Comparison of ENCODE assay signal across 9 mouse cellular contexts in genomic region chr9:65195621-65195981, GRCm38 (mm10). TPM values are rescaled to one million over a fixed set of nuclear protein-coding genes. Genes with fewer than 3 reads are reported as not detected.
A peak's percentile ranks its signal among the peaks of the same experiment; 100 is the strongest.
DNase-seq lines count a peak whose midpoint lies in the region; ATAC-seq lines count a peak whose summit lies in the region.
"Had no signal": no experiment of that assay in that cellular context is flagged by ENCODE, and none has a peak within 500 bp of the region (broad histone marks: within the 10 kb centered on the region; RNA-seq: fewer than 3 reads in every experiment).

No protein-coding gene starts in this region.

- ATAC-seq in forebrain, embryonic 11.5 days (replicated peaks; ENCODE audit: low FRiP score) = no peak
- ATAC-seq in hindbrain, embryonic 11.5 days (ENCODE audit: low FRiP score) = no peak
- ATAC-seq in limb, embryonic 11.5 days (ENCODE audit: insufficient number of reproducible peaks, low FRiP score, low TSS enrichment, low read depth) = no peak
- ATAC-seq in midbrain, embryonic 11.5 days (ENCODE audit: low FRiP score) = no peak

- 52% methylated on average over 8 of the region's 8 CpGs for WGBS in forebrain, embryonic 11.5 days
- WGBS in hindbrain, embryonic 11.5 days = 41% methylated on average over 8 of the region's 8 CpGs
- 28% methylated on average over 8 of the region's 8 CpGs for WGBS in limb, embryonic 11.5 days
- 66% methylated on average over 8 of the region's 8 CpGs for WGBS in midbrain, embryonic 11.5 days

- H3K4me3 ChIP-seq in forebrain, embryonic 11.5 days (ENCODE audit: low read depth, low read length) = no peak overlapping the region
- no peak overlapping the region for H3K4me3 ChIP-seq in hindbrain, embryonic 11.5 days (ENCODE audit: low read depth, low read length)
- no peak overlapping the region for H3K4me3 ChIP-seq in limb, embryonic 11.5 days (ENCODE audit: low read depth, low read length)
- H3K4me3 ChIP-seq in midbrain, embryonic 11.5 days (ENCODE audit: low read depth, low read length) = no peak overlapping the region

- peak; percentile 49 for DNase-seq in layer of hippocampus, adult 11-12 months (ENCODE audit: low spot score)
- no peak for DNase-seq in layer of hippocampus, adult 9-10 months (ENCODE audit: low spot score)
- peak; percentile 89 to 93 for DNase-seq in adrenal gland, adult (ENCODE audit: inconsistent age in 2 of 2, low spot score in 1 of 2)
- DNase-seq in forebrain, embryonic 11.5 days (ENCODE audit: low spot score) = no peak
- peak; percentile 55 for DNase-seq in hindbrain, embryonic 11.5 days (ENCODE audit: low spot score)
- DNase-seq in limb, embryonic 11.5 days (ENCODE audit: low spot score) = no peak
- DNase-seq in midbrain, embryonic 11.5 days (ENCODE audit: low spot score, missing footprints) = peak; percentile 92
- no peak for DNase-seq in c-Kit-positive CD71-positive TER-119-positive erythroid progenitor cells, embryonic 14.5 days (ENCODE audit: low spot score)

- H3K4me2 ChIP-seq in forebrain, embryonic 11.5 days (ENCODE audit: low read depth, low read length, severe bottlenecking) = no peak overlapping the region
- H3K4me2 ChIP-seq in hindbrain, embryonic 11.5 days (replicated peaks; ENCODE audit: low read depth, low read length) = no peak overlapping the region
- H3K4me2 ChIP-seq in limb, embryonic 11.5 days (ENCODE audit: low read depth, severe bottlenecking) = no peak overlapping the region; the same call in 1 of the 2 replicates
- H3K4me2 ChIP-seq in midbrain, embryonic 11.5 days = no peak overlapping the region

- H3K27ac ChIP-seq in forebrain, embryonic 11.5 days (ENCODE audit: low read depth, low read length) = peak overlapping the region; percentile 81
- H3K27ac ChIP-seq in hindbrain, embryonic 11.5 days (ENCODE audit: low read depth, low read length) = peak overlapping the region; percentile 65
- peak overlapping the region; percentile 80 for H3K27ac ChIP-seq in limb, embryonic 11.5 days (replicated peaks; ENCODE audit: low read depth, low read length)
- H3K27ac ChIP-seq in midbrain, embryonic 11.5 days (ENCODE audit: low read depth, low read length) = peak overlapping the region; percentile 52

- no peaks in the 10 kb centered on the region for H3K9me3 ChIP-seq in forebrain, embryonic 11.5 days (ENCODE audit: control insufficient read depth, low read length)
- H3K9me3 ChIP-seq in hindbrain, embryonic 11.5 days (ENCODE audit: control insufficient read depth, low read length) = no peaks in the 10 kb centered on the region
- H3K9me3 ChIP-seq in limb, embryonic 11.5 days (ENCODE audit: control insufficient read depth, low read length) = no peaks in the 10 kb centered on the region
- H3K9me3 ChIP-seq in midbrain, embryonic 11.5 days (ENCODE audit: control insufficient read depth, low read length) = no peaks in the 10 kb centered on the region

- H3K36me3 ChIP-seq in forebrain, embryonic 11.5 days (ENCODE audit: control insufficient read depth, insufficient read depth, low read length) = no peaks in the 10 kb centered on the region
- no peaks in the 10 kb centered on the region for H3K36me3 ChIP-seq in hindbrain, embryonic 11.5 days (ENCODE audit: control insufficient read depth, insufficient read depth, low read length)
- H3K36me3 ChIP-seq in limb, embryonic 11.5 days (ENCODE audit: control insufficient read depth, insufficient read depth, low read length) = no peaks in the 10 kb centered on the region
- H3K36me3 ChIP-seq in midbrain, embryonic 11.5 days (ENCODE audit: control insufficient read depth, insufficient read depth, low read length) = no peaks in the 10 kb centered on the region

- H3K27me3 ChIP-seq in forebrain, embryonic 11.5 days (ENCODE audit: control insufficient read depth, insufficient read depth, low read length) = no peaks in the 10 kb centered on the region
- H3K27me3 ChIP-seq in hindbrain, embryonic 11.5 days (ENCODE audit: control insufficient read depth, insufficient read depth, low read length) = no peaks in the 10 kb centered on the region
- H3K27me3 ChIP-seq in limb, embryonic 11.5 days (ENCODE audit: control insufficient read depth, insufficient read depth, low read length) = no peaks in the 10 kb centered on the region
- no peaks in the 10 kb centered on the region for H3K27me3 ChIP-seq in midbrain, embryonic 11.5 days (ENCODE audit: control insufficient read depth, insufficient read depth, low read length)

- peaks cover 15% of the 10 kb centered on the region for H3K4me1 ChIP-seq in forebrain, embryonic 11.5 days (replicated peaks; ENCODE audit: control insufficient read depth, insufficient read depth, low read length)
- peaks cover 10% of the 10 kb centered on the region; the same call in 1 of the 2 replicates for H3K4me1 ChIP-seq in hindbrain, embryonic 11.5 days (replicated peaks; ENCODE audit: control insufficient read depth, insufficient read depth, low read length)
- peaks cover 29% of the 10 kb centered on the region for H3K4me1 ChIP-seq in limb, embryonic 11.5 days (ENCODE audit: control insufficient read depth, insufficient read depth, low read length)
- peaks cover 26% of the 10 kb centered on the region for H3K4me1 ChIP-seq in midbrain, embryonic 11.5 days (ENCODE audit: control insufficient read depth, insufficient read depth, low read length)

- H3K9ac ChIP-seq in forebrain, embryonic 11.5 days (ENCODE audit: low read length) = no peak overlapping the region
- peak overlapping the region; percentile 21; the same call in 1 of the 2 replicates for H3K9ac ChIP-seq in hindbrain, embryonic 11.5 days (ENCODE audit: low read depth, low read length)
- peak overlapping the region; percentile 37; the same call in 1 of the 2 replicates for H3K9ac ChIP-seq in limb, embryonic 11.5 days (ENCODE audit: low read length)
- H3K9ac ChIP-seq in midbrain, embryonic 11.5 days (ENCODE audit: low read length) = no peak overlapping the region

RNA-seq across cellular contexts. Expression of gene Parp16, which starts 0.4 kb away (rescaled TPM):
- 5.4 and 6.6 TPM in 2 replicates for polyA plus RNA-seq in forebrain, embryonic 11.5 days (2014; fragmentation: Nextera tagmentation; extraction: Ambion mirVana)
- 4.0 and 6.5 TPM in 2 replicates for polyA plus RNA-seq in hindbrain, embryonic 11.5 days (2014; fragmentation: Nextera tagmentation; extraction: Ambion mirVana)
- 7.2 and 8.2 TPM in 2 replicates for polyA plus RNA-seq in limb, embryonic 11.5 days (2014; fragmentation: Nextera tagmentation; extraction: Ambion mirVana)
- polyA plus RNA-seq in midbrain, embryonic 11.5 days (2014; fragmentation: Nextera tagmentation; extraction: Ambion mirVana) = 5.2 and 6.4 TPM in 2 replicates

RNA-seq across cellular contexts. Expression of gene Igdcc3, which starts 54.6 kb away (rescaled TPM):
- 81.2 and 83.8 TPM in 2 replicates for polyA plus RNA-seq in forebrain, embryonic 11.5 days (2014; fragmentation: Nextera tagmentation; extraction: Ambion mirVana)
- 46.0 and 49.6 TPM in 2 replicates for polyA plus RNA-seq in hindbrain, embryonic 11.5 days (2014; fragmentation: Nextera tagmentation; extraction: Ambion mirVana)
- polyA plus RNA-seq in limb, embryonic 11.5 days (2014; fragmentation: Nextera tagmentation; extraction: Ambion mirVana) = 44.5 and 46.2 TPM in 2 replicates
- 115 and 145 TPM in 2 replicates for polyA plus RNA-seq in midbrain, embryonic 11.5 days (2014; fragmentation: Nextera tagmentation; extraction: Ambion mirVana)
- polyA plus RNA-seq: large intestine, adult 2 months had no signal

Comparison
In these comparisons a context has a peak if more than half of its experiments do, and no peak if none do; other contexts are left out.
1. DNase-seq: peak in layer of hippocampus, adult 11-12 months (single experiment), adrenal gland, adult (2 of 2), hindbrain, embryonic 11.5 days (single experiment) and midbrain, embryonic 11.5 days (single experiment); none in layer of hippocampus, adult 9-10 months (single experiment), forebrain, embryonic 11.5 days (single experiment), limb, embryonic 11.5 days (single experiment) and c-Kit-positive CD71-positive TER-119-positive erythroid progenitor cells, embryonic 14.5 days (single experiment).
2. H3K9ac ChIP-seq: peak in hindbrain, embryonic 11.5 days (single experiment) and limb, embryonic 11.5 days (single experiment); none in forebrain, embryonic 11.5 days (single experiment) and midbrain, embryonic 11.5 days (single experiment).
3. Peak in every context shown above with its lines, with median percentiles within 50 percentile points of each other: H3K27ac ChIP-seq.